8 mouse cellular contexts compared by ENCODE assay signal in the genomic region with DNA sequence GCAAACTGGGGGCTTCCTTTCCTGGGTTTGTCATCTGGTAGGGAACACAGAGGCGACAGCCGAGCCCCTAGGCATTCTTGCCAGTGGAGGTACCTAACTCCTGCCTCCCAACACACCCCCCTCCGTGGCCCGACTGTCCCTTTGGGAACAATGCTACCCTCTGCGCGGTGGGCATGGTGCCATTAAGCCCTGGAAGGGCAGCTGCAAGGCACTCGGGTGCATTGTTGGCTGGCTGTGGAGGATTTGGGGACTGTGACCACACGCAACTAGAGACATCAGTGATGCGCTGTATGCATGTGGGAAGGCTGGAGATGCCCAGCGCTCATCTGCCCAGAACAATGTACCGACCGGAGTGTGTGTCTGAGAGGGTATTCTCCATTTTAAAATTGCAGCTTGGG. TPM values are rescaled to one million over a fixed set of nuclear protein-coding genes. Genes with fewer than 3 reads are reported as not detected.
A peak's percentile ranks its signal among the peaks of the same experiment; 100 is the strongest.
DNase-seq lines count a peak whose midpoint lies in the region; ATAC-seq and TF ChIP-seq lines count a peak whose summit lies in the region.

No protein-coding gene starts in this region.

- 27% methylated on average over 12 of the region's 12 CpGs for WGBS in heart, embryonic 13.5 days
- 34% methylated on average over 12 of the region's 12 CpGs for WGBS in intestine, postnatal 0 days

- ATAC-seq in heart, embryonic 13.5 days (ENCODE audit: extremely low read depth, insufficient number of reproducible peaks, low FRiP score, low TSS enrichment), result no peak
- ATAC-seq in intestine, postnatal 0 days, result no peak

- no peak for TF ChIP-seq POLR2A in embryonic fibroblast, embryonic 13.5 days (IDR thresholded peaks at IDR 0.05; ENCODE audit: low read depth, low read length)

- peak overlapping the region; percentile 89 for H3K4me2 ChIP-seq in heart, embryonic 13.5 days
- peak overlapping the region; percentile 70 for H3K4me2 ChIP-seq in intestine, postnatal 0 days (replicated peaks; ENCODE audit: low read depth)

- intact Hi-C loops in heart, postnatal 36 days (cut with DNase I), result loop anchor here (10.0 kb wide), 1 partner anchor 269 kb away; no protein-coding TSS in a partner anchor

- DNase-seq in heart, postnatal 36 days, result no peak
- peak; percentile 32 for DNase-seq in Muller cell, postnatal 12 days (ENCODE audit: inconsistent ontology term)
- peak; percentile 48 for DNase-seq in right cerebral cortex, postnatal 25 days
- DNase-seq in spleen, adult 12 weeks (ENCODE audit: low spot score), result no peak
- DNase-seq in adipocyte (ENCODE audit: low spot score), result no peak

- peak overlapping the region; percentile 64 for H3K4me3 ChIP-seq in heart, embryonic 13.5 days
- H3K4me3 ChIP-seq in embryonic fibroblast, embryonic 13.5 days (ENCODE audit: insufficient read depth, low read length), result peak overlapping the region; percentile 29; the same call in 1 of the 2 replicates
- H3K4me3 ChIP-seq in intestine, postnatal 0 days (ENCODE audit: low read depth, low read length), result peak overlapping the region; percentile 47

- H3K36me3 ChIP-seq in heart, embryonic 13.5 days, result no peaks in the 10 kb centered on the region
- H3K36me3 ChIP-seq in intestine, postnatal 0 days (ENCODE audit: control insufficient read depth, insufficient read depth), result no peaks in the 10 kb centered on the region

- no peak overlapping the region; the same call in 1 of the 2 replicates for H3K9ac ChIP-seq in heart, embryonic 13.5 days
- H3K9ac ChIP-seq in intestine, postnatal 0 days (ENCODE audit: low read depth, low read length), result peak overlapping the region; percentile 48; the same call in 1 of the 2 replicates

- no peak overlapping the region for H3K27ac ChIP-seq in heart, embryonic 13.5 days (replicated peaks)
- H3K27ac ChIP-seq in embryonic fibroblast, embryonic 13.5 days (ENCODE audit: insufficient read depth, low read length), result no peak overlapping the region
- H3K27ac ChIP-seq in intestine, postnatal 0 days (ENCODE audit: low read depth, low read length), result no peak overlapping the region

- H3K9me3 ChIP-seq in heart, embryonic 13.5 days, result no peaks in the 10 kb centered on the region
- H3K9me3 ChIP-seq in intestine, postnatal 0 days (ENCODE audit: control insufficient read depth), result no peaks in the 10 kb centered on the region

- H3K27me3 ChIP-seq in heart, embryonic 13.5 days (replicated peaks), result peaks cover 77% of the 10 kb centered on the region
- peaks cover 27% of the 10 kb centered on the region for H3K27me3 ChIP-seq in intestine, postnatal 0 days (replicated peaks; ENCODE audit: control insufficient read depth, insufficient read depth, low read length)

- no peak for TF ChIP-seq CTCF in embryonic fibroblast, embryonic 13.5 days (IDR thresholded peaks at IDR 0.05; ENCODE audit: borderline replicate concordance, insufficient read depth, low read length)
- TF ChIP-seq CTCF in intestine, postnatal 0 days (IDR thresholded peaks at IDR 0.05; ENCODE audit: low read depth), result no peak

- H3K4me1 ChIP-seq in heart, embryonic 13.5 days, result peaks cover 11% of the 10 kb centered on the region
- no peaks in the 10 kb centered on the region for H3K4me1 ChIP-seq in embryonic fibroblast, embryonic 13.5 days (ENCODE audit: control insufficient read depth, insufficient read depth, low read length)
- no peaks in the 10 kb centered on the region for H3K4me1 ChIP-seq in intestine, postnatal 0 days (replicated peaks; ENCODE audit: control insufficient read depth, insufficient read depth, low read length)

RNA-seq across cellular contexts. Expression of gene Olfm1, which starts 0.9 kb away (rescaled TPM):
- polyA plus RNA-seq in heart, embryonic 13.5 days (2015; fragmentation: Nextera tagmentation; extraction: Ambion mirVana), result 4.9 and 5.3 TPM in 2 replicates
- total RNA-seq in heart, postnatal 36 days (2021), result 1 to 10 TPM; 7.1 to 9.5 TPM
- polyA plus RNA-seq in embryonic fibroblast, embryonic 13.5 days (2011; ENCODE audit: insufficient read length, low read depth, missing spikeins), result 16.6 and 19.6 TPM in 2 replicates
- 13.3 and 14.8 TPM in 2 replicates for polyA plus RNA-seq in intestine, postnatal 0 days (2015; fragmentation: Nextera tagmentation; extraction: Ambion mirVana)

Comparison
In these comparisons a context has a peak if more than half of its experiments do, and no peak if none do; other contexts are left out.
1. DNase-seq: peak in Muller cell, postnatal 12 days (single experiment) and right cerebral cortex, postnatal 25 days (single experiment); none in heart, postnatal 36 days (0 of 2), spleen, adult 12 weeks (single experiment) and adipocyte (single experiment).
2. Peak in every context shown above with its lines, with median percentiles within 50 percentile points of each other: H3K4me3 ChIP-seq.